Mouse (Mus musculus): ENCODE data around the gene Nprl3.

GRCm38 (mm10) chr11:32243205-32243955 lies 24.1 kb downstream of the Nprl3 start:
- TF ChIP-seq POLR2A (IDR thresholded peaks at IDR 0.05; ENCODE audit: low read depth, low read length), result no peak
- no peak for TF ChIP-seq CTCF (IDR thresholded peaks at IDR 0.05; ENCODE audit: borderline replicate concordance, insufficient read depth, low read length)

Data from embryonic fibroblast, embryonic 13.5 days (primary cell).